ENCODE assay signal across 8 mouse cellular contexts in the genomic region with DNA sequence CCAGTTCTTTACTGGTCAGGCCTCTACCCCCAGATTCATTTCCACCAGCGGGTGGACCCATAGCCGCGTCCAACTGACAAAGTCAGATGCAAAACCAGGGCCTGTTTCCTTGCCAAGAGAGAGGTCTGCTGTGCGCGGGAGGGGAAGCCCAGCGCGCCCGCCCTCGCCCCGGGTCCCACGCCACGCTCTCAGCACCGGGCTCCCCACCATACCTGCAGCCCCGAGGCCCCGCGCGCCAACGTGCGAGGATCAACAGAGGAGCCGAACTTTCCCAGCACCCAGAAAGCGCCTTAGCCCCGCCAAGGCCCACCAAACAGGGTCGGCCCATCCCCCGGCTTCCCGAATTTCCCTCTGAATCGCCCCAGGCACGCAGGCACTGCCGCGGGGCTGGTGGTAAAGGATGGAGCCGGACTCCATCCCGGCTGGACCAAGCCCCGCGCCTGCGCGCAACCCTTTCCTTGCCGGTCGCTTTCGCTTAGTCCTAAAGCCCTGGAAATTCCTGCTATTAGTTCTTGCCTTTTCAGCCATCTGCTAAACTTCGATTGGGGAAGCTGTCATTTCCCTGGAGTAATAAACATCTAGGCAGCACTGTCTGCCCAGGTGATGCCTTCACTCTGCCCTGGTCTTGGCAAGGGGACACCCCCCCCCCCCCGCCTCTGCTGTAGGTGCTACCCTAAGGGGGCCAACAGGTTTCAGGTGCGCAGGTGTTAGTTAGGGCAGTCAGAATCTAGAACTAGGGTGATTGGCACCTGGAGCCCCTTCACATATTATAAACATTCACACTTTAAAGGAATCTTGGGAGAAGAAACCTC.
A peak's percentile ranks its signal among the peaks of the same experiment; 100 is the strongest.
DNase-seq lines count a peak whose midpoint lies in the region; ATAC-seq lines count a peak whose summit lies in the region.

No protein-coding gene starts in this region.

- peak overlapping the region; percentile 65 for H3K4me3 ChIP-seq in hindbrain, embryonic 13.5 days

- H3K36me3 ChIP-seq in hindbrain, embryonic 13.5 days, result peaks cover 4% of the 10 kb centered on the region

- H3K9me3 ChIP-seq in hindbrain, embryonic 13.5 days, result no peaks in the 10 kb centered on the region

- intact Hi-C loops in left cerebral cortex, postnatal 10 days (cut with DNase I), result loop anchor here (5.0 kb wide), 1 partner anchor 63 kb away; a partner anchor contains a TSS

- DNase-seq in adrenal gland, adult (ENCODE audit: inconsistent age in 2 of 2, low spot score in 1 of 2), result peak; percentile 59 to 83
- peak; percentile 85 to 89 for DNase-seq in cerebellum, postnatal 14 days
- DNase-seq in frontal cortex, postnatal 36 days (ENCODE audit: low spot score in 2 of 2), result peak; percentile 39 to 49
- peak; percentile 61 to 93 for DNase-seq in left cerebral cortex, postnatal 10 days (ENCODE audit: extremely low spot score in 1 of 2, low spot score in 2 of 2)
- peak; percentile 68 for DNase-seq in right cerebral cortex, postnatal 25 days
- DNase-seq in thymus, adult 18-20 months, result no peak

- ATAC-seq in hindbrain, embryonic 13.5 days (ENCODE audit: low FRiP score), result peak; percentile 89
- peak; percentile 50 for ATAC-seq in megakaryocyte, adult 5-6 weeks (ENCODE audit: poor library complexity, severe bottlenecking)

- H3K4me2 ChIP-seq in hindbrain, embryonic 13.5 days, result peak overlapping the region; percentile 82

- WGBS in hindbrain, embryonic 13.5 days, result 1% methylated on average over 41 of the region's 41 CpGs

- peaks cover 65% of the 10 kb centered on the region for H3K4me1 ChIP-seq in hindbrain, embryonic 13.5 days (replicated peaks)

- H3K27ac ChIP-seq in hindbrain, embryonic 13.5 days, result peak overlapping the region; percentile 90

- peak overlapping the region; percentile 80 for H3K9ac ChIP-seq in hindbrain, embryonic 13.5 days

- 0 out of 2 replicates have a peak, but pooled peaks cover 2% of the 10 kb centered on the region for H3K27me3 ChIP-seq in hindbrain, embryonic 13.5 days

Comparison
In these comparisons a context has a peak if more than half of its experiments do, and no peak if none do; other contexts are left out.
1. DNase-seq: peak in adrenal gland, adult (2 of 2), cerebellum, postnatal 14 days (2 of 2), frontal cortex, postnatal 36 days (2 of 2), left cerebral cortex, postnatal 10 days (2 of 2) and right cerebral cortex, postnatal 25 days (single experiment); none in thymus, adult 18-20 months (0 of 2).